Mouse (Mus musculus): ENCODE measurements around the gene Gm44503.

DNA sequence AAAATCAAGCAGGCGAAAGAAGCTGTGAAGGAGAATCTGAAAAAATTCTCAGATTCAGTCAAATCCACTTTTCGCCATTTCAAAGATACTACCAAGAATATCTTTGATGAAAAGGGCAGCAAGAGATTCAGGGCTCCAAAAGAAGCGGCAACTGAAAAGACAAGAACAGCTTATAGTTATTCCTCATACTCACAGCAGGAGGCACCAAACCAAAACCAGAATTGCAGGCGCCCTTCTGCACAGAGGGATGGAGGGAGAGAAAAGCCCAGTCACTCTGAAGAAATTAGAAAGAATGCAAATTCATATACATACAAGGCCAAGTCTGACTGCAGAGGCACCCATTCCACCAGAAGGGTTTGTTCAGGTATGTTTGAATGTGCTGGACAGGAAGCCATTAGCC lies 54.0 kb downstream of the Gm44503 start:
- TF ChIP-seq CTCF (IDR thresholded peaks at IDR 0.05; ENCODE audit: low read depth) = 0 out of 2 replicates have a peak, but pooled peaks have one; percentile 23
- TF ChIP-seq EP300 (IDR thresholded peaks at IDR 0.05; ENCODE audit: low read depth) = no peak
